Mouse (Mus musculus) liver, adult 2 months (tissue): ENCODE results near the gene Ldhal6b.
"Not testable (repeated sequence)": the region's sequence is repeated elsewhere in the genome, so short reads cannot be mapped to it uniquely, and the experiment has no call there.

Experiments used
- CTCF ChIP-seq: fragments of 200-500 bp; IDR thresholded peaks from 2 replicates; pipeline ENCODE4 v1.5.1; 2011; ENCODE audit warnings: low read depth, low read length, control low read depth
- POLR2A ChIP-seq: fragments of 200-500 bp; IDR thresholded peaks from 2 replicates; pipeline ENCODE4 v1.6.1; 2011; ENCODE audit warnings: low read length, control low read depth; ENCODE audit not compliant: insufficient read depth; ENCODE audit errors: extremely low read depth

- not testable (repeated sequence) for TF ChIP-seq POLR2A, CTCF
These were observed 23.8 kb upstream of the Ldhal6b start for GRCm38 (mm10) chr17:5442403-5442802.
